ENCODE assay signal across 11 mouse cellular contexts in the genomic region with DNA sequence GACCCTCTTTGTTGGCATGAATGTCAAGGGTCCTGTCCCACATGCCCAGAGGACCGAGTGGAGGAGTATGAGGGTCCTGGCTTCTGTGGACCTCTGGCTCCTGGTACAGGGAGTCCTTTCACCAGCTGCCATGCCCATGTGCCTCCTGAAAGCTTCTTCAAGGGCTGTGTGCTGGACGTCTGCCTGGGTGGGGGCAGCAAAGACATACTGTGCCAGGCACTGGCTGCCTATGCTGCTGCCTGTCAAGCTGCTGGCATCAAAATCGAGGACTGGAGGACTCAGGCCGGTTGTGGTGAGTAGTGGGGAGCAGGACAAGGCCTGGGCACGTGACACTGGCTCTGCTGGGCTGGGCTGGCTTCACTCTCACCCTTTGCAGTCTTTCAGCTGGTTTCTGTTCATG. TPM values are rescaled to one million over a fixed set of nuclear protein-coding genes. Genes with fewer than 3 reads are reported as not detected.
"Had no signal": no experiment of that assay in that cellular context is flagged by ENCODE, and none has a peak within 500 bp of the region (broad histone marks: within the 10 kb centered on the region; RNA-seq: fewer than 3 reads in every experiment).

No protein-coding gene starts in this region.

RNA-seq across cellular contexts. Expression of a gene that starts 26.3 kb away (rescaled TPM):
- total RNA-seq: megakaryocyte, adult 5-6 weeks; megakaryocyte-erythroid progenitor cell, adult 5-6 weeks had no signal
- polyA plus RNA-seq: liver, embryonic 14.5 days; liver, embryonic 16.5 days; lung, embryonic 14.5 days; lung, embryonic 16.5 days; spleen, adult 2 months; stomach, embryonic 14.5 days had no signal

RNA-seq across cellular contexts. Expression of a gene that starts 31.9 kb away (rescaled TPM):
- total RNA-seq: megakaryocyte, adult 5-6 weeks; megakaryocyte-erythroid progenitor cell, adult 5-6 weeks had no signal
- polyA plus RNA-seq: liver, embryonic 14.5 days; midbrain, embryonic 13.5 days; myocyte; neural tube, embryonic 11.5 days had no signal
